Mouse (Mus musculus) ES-E14 (cell line): Measurements from ENCODE around the gene Kctd17. TPM values are rescaled to one million over a fixed set of nuclear protein-coding genes. Genes with fewer than 3 reads are reported as not detected.

Experiments
- DNase-seq: peaks from one replicate; pipeline ENCODE4 v3.0.0-alpha.2; 2013; ENCODE audit warnings: low read depth, low spot score
- H3K27ac ChIP-seq: 2 replicates; pipeline ENCODE4 v1.5.1; 2012; ENCODE audit warnings: low read depth, mild to moderate bottlenecking, low read length, moderate library complexity, mixed read lengths; ENCODE audit not compliant: poor library complexity, insufficient read depth, severe bottlenecking
- H3K36me3 ChIP-seq: 2 replicates; pipeline ENCODE4 v1.6.1; 2012; ENCODE audit warnings: mild to moderate bottlenecking, low read length, moderate library complexity, mixed read lengths; ENCODE audit not compliant: control insufficient read depth, poor library complexity, insufficient read depth, severe bottlenecking
- H3K4me1 ChIP-seq, 2 experiments: fragments of 150-350 bp in 1 of 2; sonication (generic) in 1 of 2; 2 replicates each; pipeline ENCODE4 v1.6.1; 2012; ENCODE audit warnings: low read length in 2 of 2, mild to moderate bottlenecking in 1 of 2, mixed read lengths in 1 of 2; ENCODE audit not compliant: control insufficient read depth in 2 of 2, insufficient read depth in 2 of 2, poor library complexity in 1 of 2
- H3K4me3 ChIP-seq, 2 experiments: fragments of 150-350 bp in 1 of 2; sonication (generic) in 1 of 2; 2 replicates each; pipeline ENCODE4 v1.5.1; 2012; ENCODE audit warnings: low read length in 2 of 2, low read depth in 1 of 2, mild to moderate bottlenecking in 1 of 2, mixed read lengths in 1 of 2; ENCODE audit not compliant: insufficient read depth in 1 of 2, poor library complexity in 1 of 2, severe bottlenecking in 1 of 2
- H3K9ac ChIP-seq: 2 replicates; pipeline ENCODE4 v1.6.1; 2012; ENCODE audit warnings: low read depth, mild to moderate bottlenecking, low read length, mixed read lengths; ENCODE audit not compliant: poor library complexity, insufficient read depth, severe bottlenecking
- H3K9me3 ChIP-seq: fragments of 150-350 bp; sonication (generic); 2 replicates; pipeline ENCODE4 v1.6.1; 2012; ENCODE audit warnings: low read depth, mild to moderate bottlenecking, low read length; ENCODE audit not compliant: control insufficient read depth, insufficient read depth
- CHD2 ChIP-seq: IDR thresholded peaks from 2 replicates; pipeline ENCODE4 v1.6.1; 2014; ENCODE audit warnings: mild to moderate bottlenecking, low read depth, low read length, inconsistent platforms
- HCFC1 ChIP-seq: IDR thresholded peaks from 2 replicates; pipeline ENCODE4 v1.6.1; 2012; ENCODE audit warnings: low read length, inconsistent platforms, borderline replicate concordance; ENCODE audit not compliant: insufficient read depth
- MAFK ChIP-seq: IDR thresholded peaks from 2 replicates; pipeline ENCODE4 v1.6.1; 2014; ENCODE audit warnings: mild to moderate bottlenecking, low read depth, low read length, inconsistent platforms; ENCODE audit not compliant: insufficient read depth
- ZC3H11A ChIP-seq: IDR thresholded peaks from 2 replicates; pipeline ENCODE4 v1.6.1; 2012; ENCODE audit warnings: low read depth, mild to moderate bottlenecking, inconsistent platforms, low read length, borderline replicate concordance
- ZNF384 ChIP-seq: IDR thresholded peaks from 2 replicates; pipeline ENCODE4 v1.6.1; 2012; ENCODE audit warnings: low read depth, low read length, inconsistent platforms
- in situ Hi-C, 2 experiments: fragments of 600-800 bp; cut with MboI; formaldehyde crosslinking; loops; one replicate each; pipeline ENCODE4 v1.15.1; 2025; ENCODE audit warnings: low sequenced_read_pairs in 2 of 2, inconsistent platforms in 1 of 2; ENCODE audit not compliant: unreplicated experiment in 2 of 2
- total RNA-seq: library from RNA; depleted of rRNA; stranded (reverse); fragments of 300-350 nt; gene quantifications from 2 replicates; pipeline ENCODE4 v1.2.3, GENCODE M21; 2012; rRNA removed

Gene Kctd17
- total RNA-seq, 1 experiment, result 24.7 TPM

GRCm38 (mm10) chr15:78481448-78482000 lies 53.2 kb downstream of the Kctd17 start:
- no peaks in the 10 kb centered on the region for H3K4me1 ChIP-seq
- in situ Hi-C loops, result no loop called here
- no peaks in the 10 kb centered on the region for H3K36me3 ChIP-seq
- TF ChIP-seq MAFK (no peak), CHD2 (no peak), HCFC1 (no peak), ZNF384 (no peak), ZC3H11A (no peak)
- no peaks in the 10 kb centered on the region for H3K9me3 ChIP-seq
- no peak overlapping the region for H3K27ac ChIP-seq
- H3K9ac ChIP-seq, result no peak overlapping the region
- H3K4me3 ChIP-seq, result no peak overlapping the region
- DNase-seq, result no peak

DNA sequence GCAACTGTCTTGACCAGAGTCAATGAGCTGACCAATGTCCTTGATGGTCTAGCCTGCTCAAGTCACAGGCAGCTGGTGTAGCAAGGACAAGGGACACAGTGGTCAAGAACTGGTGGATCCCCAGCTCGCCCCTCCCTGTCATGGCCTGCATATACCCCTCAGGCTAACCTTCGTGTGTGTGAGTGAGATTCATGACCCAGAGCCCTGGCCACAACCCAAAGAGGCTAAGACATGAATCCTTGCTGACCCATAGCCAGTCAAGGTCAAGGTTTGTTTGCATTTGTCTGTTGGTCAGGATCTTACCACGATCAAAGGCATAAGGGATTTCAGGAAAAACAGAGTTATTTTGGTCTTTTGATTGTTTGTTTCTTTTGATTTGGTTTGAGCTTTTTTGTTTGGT lies 54.2 kb downstream of the Kctd17 start:
- TF ChIP-seq HCFC1, result no peak
- no peak for TF ChIP-seq ZC3H11A
- TF ChIP-seq MAFK, result no peak
- TF ChIP-seq CHD2, result no peak
- no peak for TF ChIP-seq ZNF384
- H3K4me1 ChIP-seq, result no peaks in the 10 kb centered on the region
- in situ Hi-C loops, result no loop called here
- no peak overlapping the region for H3K9ac ChIP-seq
- no peak overlapping the region for H3K27ac ChIP-seq
- no peaks in the 10 kb centered on the region for H3K9me3 ChIP-seq
- no peaks in the 10 kb centered on the region for H3K36me3 ChIP-seq
- no peak for DNase-seq
- no peak overlapping the region for H3K4me3 ChIP-seq

GRCm38 (mm10) chr15:78483311-78483710 lies 54.9 kb downstream of the Kctd17 start:
- Histone ChIP-seq H3K9ac (no peak overlapping the region), H3K9me3 (no peaks in the 10 kb centered on the region), H3K27ac (no peak overlapping the region), H3K4me3 (no peak overlapping the region), H3K4me1 (no peaks in the 10 kb centered on the region), H3K36me3 (no peaks in the 10 kb centered on the region)
- no peak for DNase-seq
- in situ Hi-C loops, result no loop called here
- no peak for TF ChIP-seq MAFK
- no peak for TF ChIP-seq HCFC1
- TF ChIP-seq ZNF384, result no peak
- no peak for TF ChIP-seq CHD2
- TF ChIP-seq ZC3H11A, result no peak

- in situ Hi-C loops, result no loop called here
Measured at GRCm38 (mm10) chr15:78486564-78486963, 58.2 kb downstream of the Kctd17 start.

DNA sequence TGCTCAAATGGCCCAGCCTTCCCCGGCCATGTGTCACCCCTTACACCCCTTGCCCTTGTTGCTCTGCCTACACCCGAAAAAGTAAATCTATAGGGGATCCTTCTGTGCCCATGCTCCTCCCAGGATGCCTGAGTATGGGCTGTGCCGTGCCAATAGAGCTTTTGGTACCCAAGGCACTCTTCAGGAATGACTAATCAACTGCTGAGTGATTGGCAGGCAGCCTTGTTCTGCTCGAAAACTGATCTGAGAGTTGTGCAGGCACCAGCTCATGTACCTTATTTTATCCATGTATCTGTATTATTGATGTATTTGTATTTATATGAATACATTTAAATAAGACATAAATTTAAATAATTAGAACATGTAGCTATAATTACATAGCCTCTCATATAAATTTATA lies 58.7 kb downstream of the Kctd17 start:
- no peak for TF ChIP-seq HCFC1
- in situ Hi-C loops, result no loop called here
- H3K36me3 ChIP-seq, result no peaks in the 10 kb centered on the region
- no peak for DNase-seq
- no peak overlapping the region for H3K4me3 ChIP-seq
- H3K9me3 ChIP-seq, result no peaks in the 10 kb centered on the region
- H3K4me1 ChIP-seq, result no peaks in the 10 kb centered on the region
- no peak overlapping the region for H3K27ac ChIP-seq
- H3K9ac ChIP-seq, result no peak overlapping the region

More at GRCm38 (mm10) chr15:78486564-78486963, 58.2 kb downstream of the Kctd17 start:
- no peaks in the 10 kb centered on the region for H3K4me1 ChIP-seq
- H3K9me3 ChIP-seq, result no peaks in the 10 kb centered on the region
- DNase-seq, result no peak
- no peak overlapping the region for H3K4me3 ChIP-seq
- no peak overlapping the region for H3K27ac ChIP-seq
- no peaks in the 10 kb centered on the region for H3K36me3 ChIP-seq
- H3K9ac ChIP-seq, result no peak overlapping the region
- no peak for TF ChIP-seq CHD2
- no peak for TF ChIP-seq ZNF384
- no peak for TF ChIP-seq ZC3H11A
- no peak for TF ChIP-seq HCFC1
- no peak for TF ChIP-seq MAFK

Other genes starting within 250 kb of the Kctd17 start
- gene Pvalb, start 222.2 kb upstream of the Kctd17 start, total RNA-seq, result not detected in 2 replicates
- gene Ncf4, start 183.8 kb upstream of the Kctd17 start, total RNA-seq, result 0.31 TPM in 1 of 2 replicates, not detected in the other
- gene Csf2rb2, start 122.8 kb upstream of the Kctd17 start, total RNA-seq, result 0.09 TPM in 1 of 2 replicates, not detected in the other
- gene Csf2rb, start 102.8 kb upstream of the Kctd17 start, total RNA-seq, result 0.05 and 1.1 TPM in 2 replicates
- not detected in 2 replicates for gene Tex33, start 32.7 kb upstream of the Kctd17 start, total RNA-seq
- gene Tst, start 22.7 kb upstream of the Kctd17 start, total RNA-seq, result 14.9 and 22.4 TPM in 2 replicates
- gene Mpst, start 22.1 kb upstream of the Kctd17 start, total RNA-seq, result 15.1 and 18.8 TPM in 2 replicates
- gene Tmprss6, start 40.1 kb downstream of the Kctd17 start, total RNA-seq, result 0.49 and 0.63 TPM in 2 replicates
- 0.62 TPM in 1 of 2 replicates, not detected in the other for gene Il2rb, start 66.7 kb downstream of the Kctd17 start, total RNA-seq
- 1.1 and 1.8 TPM in 2 replicates for gene C1qtnf6, start 102.9 kb downstream of the Kctd17 start, total RNA-seq
- gene Sstr3, start 116.1 kb downstream of the Kctd17 start, total RNA-seq, result 0.11 and 0.18 TPM in 2 replicates
- gene Rac2, start 144.2 kb downstream of the Kctd17 start, total RNA-seq, result 2.6 and 2.9 TPM in 2 replicates
- gene Cyth4, start 168.5 kb downstream of the Kctd17 start, total RNA-seq, result 2.3 and 2.7 TPM in 2 replicates